In the genomic region with DNA sequence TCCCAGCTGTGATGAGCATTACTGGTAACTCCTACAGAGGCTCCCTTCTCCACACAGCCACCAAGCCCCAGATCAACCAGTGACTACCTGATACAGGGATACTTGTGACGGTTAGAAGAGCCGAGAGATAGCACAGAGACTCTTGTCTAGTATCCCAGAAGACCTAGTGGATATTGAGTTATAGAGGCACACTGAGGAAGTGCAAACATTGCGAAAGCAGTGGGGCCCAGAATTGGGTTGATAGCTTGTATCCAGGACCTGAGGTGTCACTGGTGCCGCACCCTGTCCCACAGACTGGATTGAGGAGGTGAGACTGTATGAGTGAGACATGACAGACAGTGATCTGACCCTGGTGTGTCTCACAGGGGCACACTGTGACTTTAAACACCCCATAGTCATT, we compare ENCODE assay signal across 18 mouse cellular contexts. TPM values are rescaled to one million over a fixed set of nuclear protein-coding genes. Genes with fewer than 3 reads are reported as not detected.
DNase-seq lines count a peak whose midpoint lies in the region; ATAC-seq and TF ChIP-seq lines count a peak whose summit lies in the region.
"Had no signal": no experiment of that assay in that cellular context is flagged by ENCODE, and none has a peak within 500 bp of the region (broad histone marks: within the 10 kb centered on the region; RNA-seq: fewer than 3 reads in every experiment).

A gene (minus strand): TSS at position 152 of the 400 bp plus-strand sequence.

- TF ChIP-seq CTCF in G1E (IDR thresholded peaks at IDR 0.05; ENCODE audit: low read depth, low read length) (no peak), MEL (IDR thresholded peaks at IDR 0.05 in 2 of 3, conservative IDR thresholded peaks at IDR 0.05 in 1 of 3; ENCODE audit: control insufficient read depth in 1 of 3, insufficient read depth in 1 of 3, low read depth in 2 of 3, low read length in 3 of 3, poor library complexity in 1 of 3, severe bottlenecking in 1 of 3) (no peak)

- ATAC-seq in G1E (ENCODE audit: extremely low read depth, insufficient number of reproducible peaks, low FRiP score, poor library complexity, severe bottlenecking) = peak; percentile 9; the same call in 1 of the 2 replicates
- ATAC-seq in liver, embryonic 11.5 days (replicated peaks; ENCODE audit: low FRiP score) = peak; percentile 8; the same call in 1 of the 2 replicates
- peak; percentile 67 for ATAC-seq in megakaryocyte, adult 5-6 weeks (ENCODE audit: poor library complexity, severe bottlenecking)
- ATAC-seq in hindbrain, embryonic 13.5 days (ENCODE audit: low FRiP score) = no peak
- ATAC-seq: forebrain, embryonic 16.5 days had no signal

- TF ChIP-seq EP300 in MEL (IDR thresholded peaks at IDR 0.05; ENCODE audit: low read depth in 1 of 2, low read length in 2 of 2) = peak; percentile 43 to 57

- no peak within 1 kb of the TSS for H3K9ac ChIP-seq in MEL (ENCODE audit: control insufficient read depth, low read depth, low read length, poor library complexity, severe bottlenecking)
- peak within 1 kb of the TSS; percentile 42; the same call in 1 of the 2 replicates for H3K9ac ChIP-seq in liver, embryonic 11.5 days (ENCODE audit: low read depth, low read length)
- no peak within 1 kb of the TSS for H3K9ac ChIP-seq in hindbrain, embryonic 13.5 days
- H3K9ac ChIP-seq: embryonic facial prominence, embryonic 13.5 days; hindbrain, embryonic 15.5 days; limb, embryonic 13.5 days; neural tube, embryonic 13.5 days had no signal

- TF ChIP-seq RAD21 in MEL (IDR thresholded peaks at IDR 0.05; ENCODE audit: low read depth, low read length) = no peak

- H3K4me2 ChIP-seq in liver, embryonic 11.5 days = no peak within 1 kb of the TSS; the same call in 1 of the 2 replicates
- H3K4me2 ChIP-seq in hindbrain, embryonic 13.5 days = no peak within 1 kb of the TSS
- H3K4me2 ChIP-seq: embryonic facial prominence, embryonic 13.5 days; heart, embryonic 11.5 days; hindbrain, embryonic 15.5 days; limb, embryonic 13.5 days; neural tube, embryonic 13.5 days had no signal

- H3K4me1 ChIP-seq in G1E (ENCODE audit: insufficient read depth, low read depth, low read length) = peaks cover 88% of the 10 kb centered on the region
- peaks cover 10 to 31% of the 10 kb centered on the region in 2 experiments for H3K4me1 ChIP-seq in MEL (ENCODE audit: control insufficient read depth in 1 of 2, insufficient read depth in 2 of 2, low read length in 2 of 2)
- H3K4me1 ChIP-seq in liver, embryonic 11.5 days (replicated peaks; ENCODE audit: control insufficient read depth, insufficient read depth, low read length) = peaks cover 37% of the 10 kb centered on the region
- H3K4me1 ChIP-seq in hindbrain, embryonic 13.5 days (replicated peaks) = peaks cover 3% of the 10 kb centered on the region; the same call in 1 of the 2 replicates
- H3K4me1 ChIP-seq: hindbrain, embryonic 15.5 days had no signal

- no peak within 1 kb of the TSS for H3K27ac ChIP-seq in MEL (ENCODE audit: control insufficient read depth, low read depth, low read length)
- peak within 1 kb of the TSS; percentile 49; the same call in 1 of the 2 replicates for H3K27ac ChIP-seq in liver, embryonic 11.5 days (ENCODE audit: low read depth, low read length)
- H3K27ac ChIP-seq in hindbrain, embryonic 13.5 days = no peak within 1 kb of the TSS
- H3K27ac ChIP-seq: embryonic facial prominence, embryonic 13.5 days; hindbrain, embryonic 15.5 days; limb, embryonic 13.5 days; neural tube, embryonic 13.5 days had no signal

- H3K36me3 ChIP-seq in G1E (replicated peaks) (no peaks in the 10 kb centered on the region), MEL (ENCODE audit: control insufficient read depth in 1 of 2, insufficient read depth in 2 of 2, low read length in 2 of 2) (peaks cover 0 to 22% of the 10 kb centered on the region in 2 experiments; a peak in 2 of 4 replicates)
- no peaks in the 10 kb centered on the region for H3K36me3 ChIP-seq in liver, embryonic 11.5 days (ENCODE audit: control insufficient read depth, insufficient read depth, low read length)
- H3K36me3 ChIP-seq in hindbrain, embryonic 13.5 days = no peaks in the 10 kb centered on the region
- H3K36me3 ChIP-seq: embryonic facial prominence, embryonic 13.5 days; hindbrain, embryonic 15.5 days; limb, embryonic 13.5 days; neural tube, embryonic 13.5 days had no signal

- H3K79me2 ChIP-seq in MEL (ENCODE audit: control insufficient read depth, insufficient read depth, low read length, poor library complexity) = no peaks in the 10 kb centered on the region; the same call in 1 of the 2 replicates

- no peak for TF ChIP-seq POLR2A in MEL (IDR thresholded peaks at IDR 0.05; ENCODE audit: control insufficient read depth in 1 of 2, insufficient read depth in 1 of 2, low read depth in 1 of 2, low read length in 2 of 2, poor library complexity in 1 of 2)

- no peak within 1 kb of the TSS; the same call in 1 of the 2 replicates for H3K4me3 ChIP-seq in G1E (ENCODE audit: low read depth, low read length)
- no peak within 1 kb of the TSS for H3K4me3 ChIP-seq in MEL (ENCODE audit: control insufficient read depth in 1 of 2, insufficient read depth in 1 of 2, low read depth in 2 of 2, low read length in 2 of 2)
- no peak within 1 kb of the TSS for H3K4me3 ChIP-seq in liver, embryonic 11.5 days (ENCODE audit: low read depth, low read length)
- no peak within 1 kb of the TSS for H3K4me3 ChIP-seq in hindbrain, embryonic 13.5 days
- H3K4me3 ChIP-seq: embryonic facial prominence, embryonic 13.5 days; hindbrain, embryonic 15.5 days; limb, embryonic 13.5 days; neural tube, embryonic 13.5 days had no signal

- H3K27me3 ChIP-seq in G1E (ENCODE audit: insufficient read depth, low read length) = no peaks in the 10 kb centered on the region
- H3K27me3 ChIP-seq in MEL (ENCODE audit: control insufficient read depth in 1 of 2, insufficient read depth in 2 of 2, low read length in 2 of 2) = no peaks in the 10 kb centered on the region
- no peaks in the 10 kb centered on the region for H3K27me3 ChIP-seq in liver, embryonic 11.5 days (replicated peaks; ENCODE audit: control insufficient read depth, insufficient read depth, low read length)
- no peaks in the 10 kb centered on the region for H3K27me3 ChIP-seq in hindbrain, embryonic 13.5 days
- H3K27me3 ChIP-seq: embryonic facial prominence, embryonic 13.5 days; hindbrain, embryonic 15.5 days; limb, embryonic 13.5 days; neural tube, embryonic 13.5 days had no signal

- 54% methylated on average over 4 of the region's 4 CpGs for WGBS in liver, embryonic 11.5 days
- WGBS in hindbrain, embryonic 13.5 days = 96% methylated on average over 4 of the region's 4 CpGs

- DNase-seq in G1E (ENCODE audit: low spot score) = no peak
- DNase-seq in MEL (ENCODE audit: low read depth, low spot score) = peak; percentile 52
- DNase-seq in liver, embryonic 11.5 days (ENCODE audit: low spot score) = no peak
- no peak for DNase-seq in thymus, postnatal 25 days
- no peak for DNase-seq in gastrocnemius, adult 18-20 months (ENCODE audit: low spot score)
- DNase-seq: cerebellum, adult 11-12 months; gastrocnemius, postnatal 10 days; kidney, adult 18-20 months; kidney, postnatal 14 days; right cerebral cortex, postnatal 14 days had no signal

- H3K9me3 ChIP-seq in G1E (replicated peaks) (peaks cover 2% of the 10 kb centered on the region), MEL (replicated peaks; ENCODE audit: insufficient read depth, low read length) (no peaks in the 10 kb centered on the region)
- H3K9me3 ChIP-seq in liver, embryonic 11.5 days (ENCODE audit: control insufficient read depth, low read length) = no peaks in the 10 kb centered on the region
- no peaks in the 10 kb centered on the region for H3K9me3 ChIP-seq in hindbrain, embryonic 13.5 days
- H3K9me3 ChIP-seq: embryonic facial prominence, embryonic 13.5 days; hindbrain, embryonic 15.5 days; limb, embryonic 13.5 days; neural tube, embryonic 13.5 days had no signal

TF ChIP-seq in MEL, 35 proteins besides CTCF, POLR2A, EP300 and RAD21:
- 0 out of 2 replicates have a peak, but pooled peaks have one; percentile 1 for TF ChIP-seq TCF12 (IDR thresholded peaks at IDR 0.05; ENCODE audit: low read depth, low read length)
- TF ChIP-seq ZMIZ1 (IDR thresholded peaks at IDR 0.05; ENCODE audit: low read depth, low read length) = no peak
- no peak for TF ChIP-seq NELFE (IDR thresholded peaks at IDR 0.05; ENCODE audit: low read depth, low read length)
- TF ChIP-seq MYB (IDR thresholded peaks at IDR 0.05; ENCODE audit: low read depth, low read length) = no peak; the same call in 1 of the 2 replicates
- TF ChIP-seq ETS1 (IDR thresholded peaks at IDR 0.05; ENCODE audit: low read depth, low read length) = no peak

RNA-seq across cellular contexts. Expression of the gene that starts here (rescaled TPM):
- total RNA-seq in G1E (2014; fragmentation: Nextera tagmentation) = 3.5 and 3.7 TPM in 2 replicates
- total RNA-seq in G1E (2017) = 4.2 and 5.3 TPM in 2 replicates
- 0.15 and 0.50 TPM in 2 replicates for polyA plus RNA-seq in G1E (2012)
- 1.1 and 2.3 TPM in 2 replicates for total RNA-seq in MEL (2012; rRNA removed)
- 1 to 10 TPM in 1 of 2 experiments, not detected in 1; 4.2 TPM for polyA plus RNA-seq in MEL (2012; ENCODE audit: insufficient read depth in 1 of 2, insufficient read length in 2 of 2, low read depth in 1 of 2, low replicate concordance in 2 of 2, missing spikeins in 1 of 2)
- polyA plus RNA-seq in liver, embryonic 11.5 days (2014; fragmentation: Nextera tagmentation; extraction: Ambion mirVana) = 0.60 and 1.8 TPM in 2 replicates
- 3.9 and 7.3 TPM in 2 replicates for total RNA-seq in megakaryocyte, adult 5-6 weeks (2015)
- 7.8 and 9.2 TPM in 2 replicates for total RNA-seq in megakaryocyte, adult 5-6 weeks (2017)
- under 1 TPM; 0.27 to 0.33 TPM for total RNA-seq in gastrocnemius, adult 18-20 months (2021)
- polyA plus RNA-seq in hindbrain, embryonic 13.5 days (2015; fragmentation: Nextera tagmentation; extraction: Ambion mirVana) = 0.13 and 0.19 TPM in 2 replicates
